In genomic region chr19:7110097-7110496, GRCm38 (mm10) we compare ENCODE assay signal across 17 mouse cellular contexts. TPM values are rescaled to one million over a fixed set of nuclear protein-coding genes. Genes with fewer than 3 reads are reported as not detected.
DNase-seq lines count a peak whose midpoint lies in the region; ATAC-seq lines count a peak whose summit lies in the region.
"Had no signal": no experiment of that assay in that cellular context is flagged by ENCODE, and none has a peak within 500 bp of the region (broad histone marks: within the 10 kb centered on the region; RNA-seq: fewer than 3 reads in every experiment).

No protein-coding gene starts in this region.

- no peak overlapping the region for H3K4me3 ChIP-seq in heart, embryonic 13.5 days
- H3K4me3 ChIP-seq in heart, embryonic 11.5 days (ENCODE audit: low read depth, low read length) = no peak overlapping the region
- H3K4me3 ChIP-seq in limb, embryonic 11.5 days (ENCODE audit: low read depth, low read length) = no peak overlapping the region
- H3K4me3 ChIP-seq: heart, embryonic 12.5 days; limb, embryonic 15.5 days; myocyte; stomach, embryonic 15.5 days had no signal

- peak; percentile 28 for DNase-seq in thymus, postnatal 0 days (ENCODE audit: low spot score)
- DNase-seq in thymus, postnatal 10 days (ENCODE audit: low spot score in 2 of 2) = no peak
- DNase-seq in limb, embryonic 11.5 days (ENCODE audit: low spot score) = peak; percentile 50
- DNase-seq in right cerebral cortex, postnatal 4 days = no peak
- no peak for DNase-seq in Muller cell, postnatal 12 days (ENCODE audit: inconsistent ontology term)
- DNase-seq: adrenal gland, postnatal 25 days; cerebellum, postnatal 14 days; kidney, adult 2 months; kidney, postnatal 36 days; lung, adult 2 months had no signal

- H3K4me2 ChIP-seq in heart, embryonic 13.5 days = no peak overlapping the region
- no peak overlapping the region for H3K4me2 ChIP-seq in heart, embryonic 11.5 days
- peak overlapping the region; percentile 20; the same call in 1 of the 2 replicates for H3K4me2 ChIP-seq in limb, embryonic 11.5 days (ENCODE audit: low read depth, severe bottlenecking)
- H3K4me2 ChIP-seq: heart, embryonic 12.5 days; limb, embryonic 15.5 days; stomach, embryonic 15.5 days had no signal

- H3K36me3 ChIP-seq in heart, embryonic 13.5 days = no peaks in the 10 kb centered on the region
- no peaks in the 10 kb centered on the region for H3K36me3 ChIP-seq in heart, embryonic 11.5 days (ENCODE audit: control insufficient read depth, insufficient read depth, low read length)
- no peaks in the 10 kb centered on the region for H3K36me3 ChIP-seq in limb, embryonic 11.5 days (ENCODE audit: control insufficient read depth, insufficient read depth, low read length)
- H3K36me3 ChIP-seq: G1E; heart, embryonic 12.5 days; limb, embryonic 15.5 days; stomach, embryonic 15.5 days had no signal

- ATAC-seq in heart, embryonic 13.5 days (ENCODE audit: extremely low read depth, insufficient number of reproducible peaks, low FRiP score, low TSS enrichment) = no peak
- no peak for ATAC-seq in heart, embryonic 11.5 days (replicated peaks; ENCODE audit: insufficient number of reproducible peaks, low FRiP score, low TSS enrichment)
- no peak for ATAC-seq in limb, embryonic 11.5 days (ENCODE audit: insufficient number of reproducible peaks, low FRiP score, low TSS enrichment, low read depth)

- no peaks in the 10 kb centered on the region for H3K9me3 ChIP-seq in heart, embryonic 13.5 days
- H3K9me3 ChIP-seq in heart, embryonic 11.5 days (replicated peaks; ENCODE audit: control insufficient read depth, low read length) = no peaks in the 10 kb centered on the region
- no peaks in the 10 kb centered on the region for H3K9me3 ChIP-seq in limb, embryonic 11.5 days (ENCODE audit: control insufficient read depth, low read length)
- H3K9me3 ChIP-seq: G1E; heart, embryonic 12.5 days; limb, embryonic 15.5 days; stomach, embryonic 15.5 days had no signal

- 32% methylated on average over 5 of the region's 5 CpGs for WGBS in heart, embryonic 13.5 days
- WGBS in heart, embryonic 11.5 days (ENCODE audit: insufficient replicate concordance) = 28% methylated on average over 5 of the region's 5 CpGs
- WGBS in limb, embryonic 11.5 days = 6% methylated on average over 5 of the region's 5 CpGs

- H3K4me1 ChIP-seq in heart, embryonic 13.5 days = peaks cover 63% of the 10 kb centered on the region
- H3K4me1 ChIP-seq in heart, embryonic 11.5 days (ENCODE audit: control insufficient read depth, insufficient read depth, low read length) = peaks cover 17% of the 10 kb centered on the region
- H3K4me1 ChIP-seq in limb, embryonic 11.5 days (ENCODE audit: control insufficient read depth, insufficient read depth, low read length) = peaks cover 59% of the 10 kb centered on the region

- H3K27ac ChIP-seq in heart, embryonic 13.5 days (replicated peaks) = no peak overlapping the region
- H3K27ac ChIP-seq in heart, embryonic 11.5 days (ENCODE audit: low read depth, low read length) = no peak overlapping the region
- H3K27ac ChIP-seq in limb, embryonic 11.5 days (replicated peaks; ENCODE audit: low read depth, low read length) = peak overlapping the region; percentile 52

- H3K9ac ChIP-seq in heart, embryonic 13.5 days = peak overlapping the region; percentile 25; the same call in 1 of the 2 replicates
- no peak overlapping the region for H3K9ac ChIP-seq in heart, embryonic 11.5 days (ENCODE audit: low read depth, low read length)
- H3K9ac ChIP-seq in limb, embryonic 11.5 days (ENCODE audit: low read length) = peak overlapping the region; percentile 45
- H3K9ac ChIP-seq: heart, embryonic 12.5 days; limb, embryonic 15.5 days; stomach, embryonic 15.5 days had no signal

- 0 out of 2 replicates have a peak, but pooled peaks cover 2% of the 10 kb centered on the region for H3K27me3 ChIP-seq in heart, embryonic 13.5 days (replicated peaks)
- H3K27me3 ChIP-seq in heart, embryonic 11.5 days (ENCODE audit: control insufficient read depth, insufficient read depth, low read length) = peaks cover 6% of the 10 kb centered on the region; the same call in 1 of the 2 replicates
- peaks cover 9% of the 10 kb centered on the region; the same call in 1 of the 2 replicates for H3K27me3 ChIP-seq in limb, embryonic 11.5 days (ENCODE audit: control insufficient read depth, insufficient read depth, low read length)
- H3K27me3 ChIP-seq: limb, embryonic 15.5 days; stomach, embryonic 15.5 days had no signal

RNA-seq across cellular contexts. Expression of gene Flrt1, which starts 4.6 kb away (rescaled TPM):
- 1.1 and 1.4 TPM in 2 replicates for polyA plus RNA-seq in heart, embryonic 13.5 days (2015; fragmentation: Nextera tagmentation; extraction: Ambion mirVana)
- polyA plus RNA-seq in heart, embryonic 11.5 days (2014; fragmentation: Nextera tagmentation; extraction: Ambion mirVana) = 0.79 and 0.97 TPM in 2 replicates
- polyA plus RNA-seq in thymus, postnatal 0 days (2015; fragmentation: Nextera tagmentation; extraction: Ambion mirVana) = 1.3 and 1.5 TPM in 2 replicates
- 3.0 and 3.9 TPM in 2 replicates for polyA plus RNA-seq in limb, embryonic 11.5 days (2014; fragmentation: Nextera tagmentation; extraction: Ambion mirVana)
- polyA plus RNA-seq: G1E had no signal

RNA-seq across cellular contexts. Expression of gene Macrod1, which starts 53.5 kb away (rescaled TPM):
- polyA plus RNA-seq in heart, embryonic 13.5 days (2015; fragmentation: Nextera tagmentation; extraction: Ambion mirVana) = 32.0 and 32.9 TPM in 2 replicates
- polyA plus RNA-seq in heart, embryonic 11.5 days (2014; fragmentation: Nextera tagmentation; extraction: Ambion mirVana) = 13.3 and 16.7 TPM in 2 replicates
- 15.3 and 16.6 TPM in 2 replicates for polyA plus RNA-seq in thymus, postnatal 0 days (2015; fragmentation: Nextera tagmentation; extraction: Ambion mirVana)
- 4.1 and 5.8 TPM in 2 replicates for polyA plus RNA-seq in limb, embryonic 11.5 days (2014; fragmentation: Nextera tagmentation; extraction: Ambion mirVana)

Comparison
In these comparisons a context has a peak if more than half of its experiments do, and no peak if none do; other contexts are left out.
1. DNase-seq: peak in thymus, postnatal 0 days (single experiment) and limb, embryonic 11.5 days (single experiment); none in thymus, postnatal 10 days (0 of 2), right cerebral cortex, postnatal 4 days (single experiment) and Muller cell, postnatal 12 days (single experiment).